Mouse (Mus musculus) Patski (cell line): ENCODE results near the gene Prnp. TPM values are rescaled to one million over a fixed set of nuclear protein-coding genes. Genes with fewer than 3 reads are reported as not detected.
A peak's percentile ranks its signal among the peaks of the same experiment; 100 is the strongest.

ENCODE experiments used
- ATAC-seq: fragments of 100-300 bp; one replicate; pipeline ENCODE4 v1.8.0; 2021
- CTCF ChIA-PET: fragments of 350-600 bp; sonication (Branson Sonifier 250); formaldehyde crosslinking; loops from one replicate; lab custom pipeline; 2022; ENCODE audit warnings: inconsistent platforms; lab: Charles Lee
- POLR2A ChIA-PET: fragments of 350-600 bp; sonication (Branson Sonifier 250); formaldehyde crosslinking; loops from one replicate; lab custom pipeline; 2022; ENCODE audit warnings: antibody characterized with exemption, inconsistent platforms; lab: Charles Lee
- DNase-seq: peaks from one replicate; pipeline ENCODE4 v3.0.0-alpha.2; 2011; ENCODE audit warnings: low read depth, low spot score
- H3K27me3 ChIP-seq: fragments of 371-371 bp; one replicate; pipeline ENCODE4 v1.5.1; 2021
- CTCF ChIP-seq: fragments of 100-300 bp; IDR thresholded peaks from one replicate; pipeline ENCODE4 v1.5.1; 2021
- in situ Hi-C: fragments of 300-500 bp; cut with MboI; formaldehyde crosslinking; loops from 3 replicates; pipeline ENCODE4 v1.11.1; 2018; ENCODE audit warnings: low pct_unique_long_range_greater_than_20kb, mixed read lengths
- polyA plus RNA-seq: library from polyadenylated mRNA; unstranded; gene quantifications from one replicate; pipeline ENCODE4 v1.2.3, GENCODE M21; 2021

Prnp gene
- polyA plus RNA-seq: 148 TPM

DNA sequence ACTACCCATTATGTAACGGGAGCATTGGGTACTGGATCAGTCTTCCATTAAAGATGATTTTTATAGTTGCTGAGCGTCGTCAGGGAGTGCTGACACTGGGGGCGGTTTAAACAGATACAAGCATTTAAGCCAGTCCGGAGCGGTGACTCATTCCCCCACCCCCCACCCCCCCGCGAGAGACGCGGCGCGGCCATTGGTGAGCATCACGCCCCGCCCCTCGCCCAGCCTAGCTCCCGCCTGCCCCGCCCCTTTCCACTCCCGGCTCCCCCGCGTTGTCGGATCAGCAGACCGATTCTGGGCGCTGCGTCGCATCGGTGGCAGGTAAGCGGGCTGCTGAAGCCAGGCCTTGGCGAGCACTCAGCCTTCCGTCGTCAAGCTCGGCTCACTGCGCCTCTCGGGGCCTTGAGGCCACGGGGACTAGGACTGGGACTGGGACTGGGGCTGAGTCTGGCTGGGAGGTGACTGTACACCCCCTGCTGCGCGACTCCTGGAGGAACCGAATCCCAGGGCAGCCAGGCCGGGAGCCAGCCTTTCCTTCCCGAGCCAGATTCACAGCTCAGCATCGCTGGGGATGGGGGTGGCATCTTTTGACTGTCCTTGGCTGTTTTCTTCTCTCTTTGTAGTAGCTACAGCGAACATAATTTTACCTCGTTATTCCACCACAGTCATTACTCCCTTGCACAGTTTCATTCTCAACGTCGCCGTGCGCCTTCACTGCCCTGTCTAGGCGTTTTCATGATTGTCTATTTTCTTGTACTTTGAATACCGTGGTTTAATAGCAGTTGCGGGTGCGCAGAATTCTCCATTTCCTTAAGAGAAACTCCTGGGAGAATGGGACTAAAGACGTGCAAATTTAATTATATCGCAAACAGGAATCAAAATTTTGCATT is at the start of gene Prnp, which contains the start of gene Prn:
Prnp (plus strand) TSS at position 246 of the 890 bp plus-strand sequence.
Prn (plus strand) TSS at position 275 of the 890 bp plus-strand sequence.
- DNase-seq: peak; percentile 56
- ATAC-seq: peak; percentile 90
- CTCF ChIA-PET: interaction anchor here (2.0 kb wide), 1 partner anchor 82 kb away, joined by 6 read pairs; no protein-coding TSS in a partner anchor
- in situ Hi-C loops: no loop called here
- H3K27me3 ChIP-seq: no peaks in the 10 kb centered on the region
- no peak for TF ChIP-seq CTCF
- POLR2A ChIA-PET: no interaction called here

DNA sequence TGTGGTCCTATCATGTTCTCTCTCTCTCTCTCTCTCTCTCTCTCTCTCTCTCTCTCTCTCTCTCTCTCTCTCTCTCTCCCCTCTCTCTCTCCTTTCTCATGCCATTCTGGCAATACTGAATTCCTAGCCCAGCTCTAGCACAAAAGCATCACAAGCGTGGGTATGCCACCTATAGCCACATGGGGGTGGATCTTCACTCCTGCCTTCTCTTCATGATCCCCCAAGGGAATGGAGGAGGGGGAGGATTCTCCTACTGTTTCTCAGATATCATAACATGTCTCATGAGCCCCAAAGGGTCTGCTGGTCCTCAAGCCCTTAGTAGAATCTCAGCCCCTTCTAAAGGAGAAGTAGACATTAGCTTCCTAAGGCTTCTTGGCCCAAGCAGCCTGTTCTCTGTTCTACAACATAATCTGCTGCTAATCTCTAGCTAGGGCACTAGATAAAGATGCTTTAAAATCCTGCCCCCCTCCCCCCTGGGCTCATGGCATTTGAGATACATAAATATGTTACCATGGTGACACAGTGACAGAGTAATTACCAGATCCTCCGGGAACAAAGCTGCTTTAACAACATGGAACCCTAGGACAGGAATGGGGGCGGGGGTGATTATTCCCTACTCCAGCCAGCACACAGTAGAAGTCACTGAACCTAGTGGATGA is 47.0 kb upstream of the Prnp start:
- no peak for TF ChIP-seq CTCF
- ATAC-seq: no peak
- peaks cover 7% of the 10 kb centered on the region for H3K27me3 ChIP-seq
- CTCF ChIA-PET: no interaction called here
- DNase-seq: no peak
- POLR2A ChIA-PET: no interaction called here
- in situ Hi-C loops: no loop called here

DNA sequence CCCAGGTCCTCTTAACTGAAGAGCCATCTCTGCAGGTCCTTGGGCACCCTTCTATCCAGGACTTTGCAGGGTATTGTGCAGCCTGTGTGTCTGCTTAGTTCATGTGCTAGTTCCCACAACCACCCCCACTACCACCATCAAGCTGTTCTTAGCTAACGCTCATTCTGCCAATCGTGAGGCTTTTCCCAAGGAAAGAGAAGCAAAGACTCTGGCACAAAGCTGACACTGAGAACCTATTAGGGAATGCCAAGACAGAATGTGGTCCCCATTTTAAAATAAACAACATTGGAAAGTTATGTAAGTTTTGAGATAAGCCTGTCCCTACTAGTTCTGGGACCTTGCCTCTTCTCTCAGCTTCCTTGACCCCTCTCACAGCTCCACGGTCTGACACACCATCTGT is 46.3 kb upstream of the Prnp start:
- DNase-seq: no peak
- in situ Hi-C loops: no loop called here
- no peak for ATAC-seq
- ChIA-PET POLR2A (interaction anchor here (1.2 kb wide), 1 partner anchor 10 kb away, joined by 3 read pairs; no protein-coding TSS in a partner anchor), CTCF (interaction anchor here (1.2 to 1.6 kb wide), 2 partner anchors 10 to 36 kb away, joined by 4 read pairs; no protein-coding TSS in a partner anchor)
- TF ChIP-seq CTCF: no peak
- H3K27me3 ChIP-seq: peaks cover 10% of the 10 kb centered on the region

DNA sequence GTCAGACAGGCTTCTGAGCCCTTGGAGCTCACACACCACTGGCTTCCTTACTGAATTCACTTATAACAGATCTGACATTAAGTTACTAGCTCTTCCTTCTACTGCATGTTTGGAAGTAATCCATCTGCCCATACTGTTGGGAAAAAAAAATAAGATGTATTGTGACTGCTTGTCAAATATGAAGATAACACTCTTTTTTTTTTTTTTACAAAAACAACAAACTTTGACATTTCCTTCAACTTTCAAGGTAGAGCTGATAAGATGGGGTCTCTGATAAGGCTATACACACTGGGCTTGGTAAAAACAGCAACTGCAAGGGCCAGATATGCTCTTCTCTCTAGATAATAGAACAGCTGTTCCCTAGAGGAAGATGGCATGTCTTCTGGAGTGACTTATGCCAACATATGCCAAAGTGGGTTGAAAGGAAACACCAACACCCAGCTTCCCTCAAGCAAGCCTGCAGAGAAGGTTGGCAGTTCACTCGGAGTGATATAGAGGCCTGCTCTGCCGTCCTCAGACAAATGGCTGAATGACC is 45.4 kb upstream of the Prnp start:
- ATAC-seq: no peak
- ChIA-PET POLR2A (interaction anchor here (1.2 kb wide), 1 partner anchor 9 kb away, joined by 3 read pairs; no protein-coding TSS in a partner anchor), CTCF (interaction anchor here (0.7 to 1.6 kb wide), 3 partner anchors 9 to 37 kb away, joined by 4 read pairs; no protein-coding TSS in a partner anchor)
- in situ Hi-C loops: no loop called here
- peaks cover 13% of the 10 kb centered on the region for H3K27me3 ChIP-seq
- no peak for TF ChIP-seq CTCF
- DNase-seq: no peak

DNA sequence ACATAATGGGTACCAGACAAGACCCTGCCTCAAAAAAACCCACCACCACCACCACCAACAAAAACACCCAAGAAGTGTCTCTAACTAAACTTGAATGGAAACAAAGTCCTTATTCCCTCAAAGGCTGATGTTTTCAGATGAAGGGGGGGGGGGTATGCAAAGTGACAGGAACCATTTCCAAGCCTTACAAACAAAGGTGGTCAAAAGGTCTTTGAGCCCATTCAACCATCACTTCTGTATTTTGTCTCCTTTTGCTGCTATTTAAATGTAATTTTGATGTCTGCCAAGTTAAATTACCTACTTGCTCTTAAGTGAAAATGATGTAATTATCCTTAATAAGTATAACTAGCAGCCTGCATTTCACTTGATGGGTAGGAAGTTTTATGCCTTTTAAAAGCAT is 43.1 kb upstream of the Prnp start:
- in situ Hi-C loops: no loop called here
- ATAC-seq (no peak), DNase-seq (no peak)
- no peak for TF ChIP-seq CTCF
- ChIA-PET CTCF (no interaction called here), POLR2A (no interaction called here)
- H3K27me3 ChIP-seq: peaks cover 13% of the 10 kb centered on the region

DNA sequence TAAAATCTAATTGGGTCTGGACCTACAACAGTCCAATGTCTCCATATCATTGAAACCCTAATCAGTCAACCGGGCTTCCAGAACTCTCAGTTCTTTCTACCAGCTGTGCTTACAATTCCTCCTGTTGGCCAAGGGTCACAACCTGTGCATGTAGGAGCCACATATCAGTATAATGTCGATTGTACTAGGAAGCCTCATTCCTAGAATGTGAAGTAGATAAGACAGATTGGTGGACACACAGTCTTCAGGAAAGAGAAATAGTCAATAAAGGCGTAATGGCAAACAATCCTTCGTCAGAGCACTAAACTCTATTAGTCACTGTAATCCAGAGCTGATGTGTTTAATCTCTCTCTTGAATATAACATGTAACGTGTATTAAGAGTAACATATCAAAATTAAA is 40.7 kb upstream of the Prnp start:
- POLR2A ChIA-PET: no interaction called here
- peaks cover 13% of the 10 kb centered on the region for H3K27me3 ChIP-seq
- DNase-seq (no peak), ATAC-seq (no peak)
- TF ChIP-seq CTCF: no peak
- CTCF ChIA-PET: no interaction called here
- in situ Hi-C loops: no loop called here

DNA sequence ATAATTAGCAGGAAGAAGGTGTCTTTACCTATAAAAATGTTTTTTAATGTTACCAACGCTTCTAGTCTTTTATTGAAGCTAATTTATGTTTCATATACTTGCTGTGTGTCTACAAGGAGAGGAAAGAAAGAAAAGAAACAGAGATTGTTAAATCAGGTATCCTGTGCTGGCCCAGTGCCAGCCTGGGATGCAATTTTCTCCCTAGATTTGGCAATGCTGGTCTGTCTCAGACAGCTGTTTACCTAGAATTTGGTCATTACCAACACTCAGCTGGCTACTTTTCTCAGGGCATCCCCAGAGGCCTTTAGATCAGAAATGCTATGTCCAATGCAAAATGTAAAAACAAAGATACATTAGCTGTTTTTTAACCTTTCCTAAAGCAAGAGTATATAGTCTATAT is 36.4 kb upstream of the Prnp start:
- no peak for DNase-seq
- no peak for TF ChIP-seq CTCF
- in situ Hi-C loops: no loop called here
- ATAC-seq: no peak
- ChIA-PET POLR2A (interaction anchor here (1.3 kb wide), 1 partner anchor 9 kb away, joined by 3 read pairs; no protein-coding TSS in a partner anchor), CTCF (interaction anchor here (0.8 kb wide), 2 partner anchors 9 to 11 kb away, joined by 4 read pairs; no protein-coding TSS in a partner anchor)
- H3K27me3 ChIP-seq: peaks cover 4% of the 10 kb centered on the region

DNA sequence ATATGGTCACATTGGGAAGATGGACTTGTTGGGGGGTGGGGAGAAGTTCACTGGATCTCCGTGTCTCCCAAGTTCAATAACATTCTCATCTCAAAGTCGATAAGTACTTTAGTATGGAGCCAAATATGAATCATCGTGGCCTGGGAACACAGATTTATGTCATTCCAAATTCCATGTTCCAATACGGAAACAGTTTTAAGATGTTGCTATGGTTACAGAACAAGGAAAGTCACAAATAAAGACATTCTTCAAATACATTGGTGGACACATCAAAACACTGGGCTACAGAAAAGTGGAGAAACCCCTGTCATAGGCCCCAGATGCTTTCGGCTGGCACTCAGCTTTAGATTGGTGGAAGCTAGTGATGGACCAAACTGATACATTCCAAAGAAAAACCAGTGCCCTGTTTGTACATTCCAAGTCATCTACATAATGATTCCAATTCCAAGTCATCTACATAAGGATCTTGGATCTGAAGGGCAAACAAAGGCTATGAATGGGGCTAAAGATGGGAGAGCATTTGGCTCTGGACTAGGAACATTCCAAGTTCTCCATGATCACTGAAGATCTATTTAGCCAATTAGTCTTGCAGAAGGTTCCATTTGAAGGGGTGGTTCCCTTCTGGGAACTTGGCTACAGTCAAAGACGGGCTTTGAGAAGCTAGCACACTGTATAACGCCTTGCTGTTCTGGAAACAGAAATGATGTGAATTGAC is 33.0 kb upstream of the Prnp start:
- DNase-seq (no peak), ATAC-seq (no peak)
- POLR2A ChIA-PET: no interaction called here
- TF ChIP-seq CTCF: no peak
- no peaks in the 10 kb centered on the region for H3K27me3 ChIP-seq
- in situ Hi-C loops: no loop called here
- CTCF ChIA-PET: no interaction called here

DNA sequence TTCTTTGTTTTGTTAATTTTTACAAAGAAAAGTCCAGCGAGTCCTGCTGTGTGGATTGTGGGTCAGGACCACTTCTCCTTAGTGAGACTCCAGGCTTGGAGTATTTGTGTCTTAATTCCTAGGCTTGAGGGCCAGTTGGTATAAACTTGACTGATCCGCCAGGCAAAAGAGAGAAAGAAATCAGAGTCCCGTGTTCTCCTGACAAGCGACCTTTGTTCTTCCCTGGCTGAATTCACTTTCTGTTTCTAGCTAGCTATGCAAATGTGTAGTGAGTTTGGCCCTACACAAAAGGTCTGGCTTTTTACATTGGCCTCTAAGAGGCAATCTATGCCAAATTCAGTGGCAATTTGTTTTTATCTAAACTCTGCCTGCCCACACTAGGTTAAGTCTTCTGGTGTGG is 28.0 kb upstream of the Prnp start:
- TF ChIP-seq CTCF: no peak
- no peak for ATAC-seq
- POLR2A ChIA-PET: no interaction called here

DNA sequence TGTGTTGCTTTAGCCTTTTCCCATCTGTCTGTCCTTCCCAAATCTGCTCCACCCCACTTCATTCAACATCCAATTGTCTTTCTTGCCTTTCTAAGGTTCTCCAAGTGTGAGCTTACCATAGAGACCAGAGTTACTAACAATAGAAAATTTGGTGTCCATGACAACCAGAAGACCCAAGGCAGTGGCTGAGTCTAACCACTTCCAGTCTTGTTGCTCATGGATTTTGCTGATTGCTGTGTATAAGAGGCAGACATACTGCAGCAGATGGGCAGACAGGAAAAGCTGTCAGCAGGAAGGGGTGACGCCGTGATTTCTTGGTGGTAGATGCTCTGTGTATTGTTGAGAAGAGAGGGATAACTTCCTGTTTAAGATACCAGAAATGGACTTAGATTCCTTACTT is 26.6 kb upstream of the Prnp start:
- ChIA-PET POLR2A (no interaction called here), CTCF (no interaction called here)
- H3K27me3 ChIP-seq: no peaks in the 10 kb centered on the region
- DNase-seq: no peak
- in situ Hi-C loops: no loop called here
- TF ChIP-seq CTCF: no peak
- no peak for ATAC-seq

More for the DNA sequence above, 28.0 kb upstream of the Prnp start:
- DNase-seq: no peak
- no peaks in the 10 kb centered on the region for H3K27me3 ChIP-seq
- CTCF ChIA-PET: no interaction called here
- in situ Hi-C loops: no loop called here
